Mouse (Mus musculus) forebrain, embryonic 15.5 days (tissue): ENCODE measurements at regions not wholly inside any gene's neighbourhood (a gene's known extent, or its start where the extent isn't known, plus 50 kb on each side); places are given as distances from the start of the nearest gene placed in this dataset.

Source experiments
- ATAC-seq: fragments of 200-750 bp; cut with Nextera tagmentation; replicated peaks from 2 replicates; pipeline ENCODE4 v1.8.0; 2017; ENCODE audit warnings: mild to moderate bottlenecking, moderate TSS enrichment, moderate library complexity
- H3K27ac ChIP-seq: fragments of 300-500 bp; sonication (generic); replicated peaks from 2 replicates; pipeline ENCODE4 v1.5.1; 2015; ENCODE audit warnings: mild to moderate bottlenecking, inconsistent platforms
- H3K27me3 ChIP-seq: fragments of 300-500 bp; sonication (generic); 2 replicates; pipeline ENCODE4 v1.6.1; 2015; ENCODE audit warnings: inconsistent platforms
- H3K36me3 ChIP-seq: fragments of 300-500 bp; sonication (generic); 2 replicates; pipeline ENCODE4 v1.6.1; 2015; ENCODE audit warnings: mild to moderate bottlenecking, inconsistent platforms
- H3K4me1 ChIP-seq: fragments of 300-500 bp; sonication (generic); 2 replicates; pipeline ENCODE4 v1.6.1; 2015; ENCODE audit warnings: inconsistent platforms
- H3K4me2 ChIP-seq: fragments of 300-500 bp; sonication (generic); replicated peaks from 2 replicates; pipeline ENCODE4 v1.6.1; 2015; ENCODE audit warnings: mild to moderate bottlenecking, inconsistent platforms
- H3K4me3 ChIP-seq: fragments of 300-500 bp; sonication (generic); 2 replicates; pipeline ENCODE4 v1.5.1; 2015; ENCODE audit warnings: mild to moderate bottlenecking, inconsistent platforms
- H3K9ac ChIP-seq: fragments of 300-500 bp; sonication (generic); replicated peaks from 2 replicates; pipeline ENCODE4 v1.6.1; 2015; ENCODE audit warnings: mild to moderate bottlenecking, inconsistent platforms
- H3K9me3 ChIP-seq: fragments of 300-500 bp; sonication (generic); 2 replicates; pipeline ENCODE4 v1.6.1; 2016; ENCODE audit warnings: inconsistent platforms
- WGBS: fragments of 180-500 bp; shearing (Covaris S2); methylation state at CpG from one replicate; pipeline ENCODE4 v1.1.7; 2015; ENCODE audit warnings: mixed read lengths; 5-methylcytosine and 5-hydroxymethylcytosine counted together

GRCm38 (mm10) chr13:28560081-28560480 is 302.8 kb downstream of the Gm11361 start:
- H3K4me3 ChIP-seq, result no peak overlapping the region
- H3K4me1 ChIP-seq, result peaks cover 2% of the 10 kb centered on the region; the same call in 1 of the 2 replicates
- no peak for ATAC-seq
- no peak overlapping the region for H3K27ac ChIP-seq
- WGBS, result 60% methylated on average over 2 of the region's 2 CpGs
- H3K9me3 ChIP-seq, result no peaks in the 10 kb centered on the region
- H3K4me2 ChIP-seq, result no peak overlapping the region
- H3K9ac ChIP-seq, result no peak overlapping the region
- no peaks in the 10 kb centered on the region for H3K36me3 ChIP-seq
- no peaks in the 10 kb centered on the region for H3K27me3 ChIP-seq

GRCm38 (mm10) chr13:28557032-28557570 is 299.8 kb downstream of the Gm11361 start:
- H3K27me3 ChIP-seq, result no peaks in the 10 kb centered on the region
- no peaks in the 10 kb centered on the region for H3K36me3 ChIP-seq
- H3K9me3 ChIP-seq, result no peaks in the 10 kb centered on the region
- 91% methylated on average over 4 of the region's 4 CpGs for WGBS
- H3K4me1 ChIP-seq, result peaks cover 31% of the 10 kb centered on the region
- H3K4me3 ChIP-seq, result no peak overlapping the region
- no peak overlapping the region for H3K27ac ChIP-seq
- no peak for ATAC-seq
- H3K9ac ChIP-seq, result no peak overlapping the region
- H3K4me2 ChIP-seq, result no peak overlapping the region

GRCm38 (mm10) chr13:28556385-28556938 is 299.1 kb downstream of the Gm11361 start:
- WGBS, result 89% methylated on average over 5 of the region's 5 CpGs
- Histone ChIP-seq H3K4me3 (no peak overlapping the region), H3K9me3 (no peaks in the 10 kb centered on the region), H3K36me3 (peaks cover 1% of the 10 kb centered on the region; the same call in 1 of the 2 replicates), H3K9ac (no peak overlapping the region), H3K4me1 (peaks cover 32% of the 10 kb centered on the region), H3K27me3 (no peaks in the 10 kb centered on the region), H3K4me2 (no peak overlapping the region), H3K27ac (no peak overlapping the region)
- no peak for ATAC-seq

GRCm38 (mm10) chr13:28554143-28554830 is 297.0 kb downstream of the Gm11361 start:
- Histone ChIP-seq H3K4me3 (no peak overlapping the region), H3K4me1 (peaks cover 32% of the 10 kb centered on the region), H3K9me3 (no peaks in the 10 kb centered on the region), H3K27ac (peak overlapping the region; percentile 73), H3K27me3 (no peaks in the 10 kb centered on the region), H3K36me3 (peaks cover 3% of the 10 kb centered on the region; the same call in 1 of the 2 replicates), H3K4me2 (no peak overlapping the region), H3K9ac (no peak overlapping the region)
- 66% methylated on average over 12 of the region's 12 CpGs for WGBS
- ATAC-seq, result no peak

GRCm38 (mm10) chr13:28552974-28553750 is 295.8 kb downstream of the Gm11361 start:
- H3K4me1 ChIP-seq, result peaks cover 32% of the 10 kb centered on the region
- 25% methylated on average over 10 of the region's 10 CpGs for WGBS

GRCm38 (mm10) chr13:28551555-28551954 is 294.2 kb downstream of the Gm11361 start:
- Histone ChIP-seq H3K4me2 (no peak overlapping the region), H3K27ac (no peak overlapping the region), H3K27me3 (no peaks in the 10 kb centered on the region), H3K9ac (no peak overlapping the region), H3K36me3 (peaks cover 3% of the 10 kb centered on the region; the same call in 1 of the 2 replicates), H3K4me3 (no peak overlapping the region), H3K9me3 (no peaks in the 10 kb centered on the region), H3K4me1 (peaks cover 32% of the 10 kb centered on the region)
- 86% methylated on average over 6 of the region's 6 CpGs for WGBS
- ATAC-seq, result no peak

More at GRCm38 (mm10) chr13:28552974-28553750, 295.8 kb downstream of the Gm11361 start:
- H3K4me3 ChIP-seq, result no peak overlapping the region
- H3K36me3 ChIP-seq, result peaks cover 3% of the 10 kb centered on the region; the same call in 1 of the 2 replicates
- peak; percentile 70 for ATAC-seq
- no peak overlapping the region for H3K4me2 ChIP-seq
- H3K9me3 ChIP-seq, result no peaks in the 10 kb centered on the region
- H3K27me3 ChIP-seq, result no peaks in the 10 kb centered on the region
- H3K9ac ChIP-seq, result no peak overlapping the region
- peak overlapping the region; percentile 73 for H3K27ac ChIP-seq

- Histone ChIP-seq H3K4me2 (no peak overlapping the region), H3K27me3 (no peaks in the 10 kb centered on the region), H3K36me3 (no peaks in the 10 kb centered on the region), H3K27ac (no peak overlapping the region), H3K4me3 (no peak overlapping the region), H3K4me1 (peaks cover 19% of the 10 kb centered on the region), H3K9ac (no peak overlapping the region), H3K9me3 (no peaks in the 10 kb centered on the region)
- 93% methylated on average over 1 of the region's 1 CpGs for WGBS
- peak; percentile 54 for ATAC-seq
These were observed 288.5 kb downstream of the Gm11361 start for GRCm38 (mm10) chr13:28545797-28546196.

GRCm38 (mm10) chr13:28545337-28545736 is 288.0 kb downstream of the Gm11361 start:
- H3K4me2 ChIP-seq, result no peak overlapping the region
- peaks cover 19% of the 10 kb centered on the region for H3K4me1 ChIP-seq
- 0 out of 2 replicates have a peak overlapping the region, but pooled peaks have one; percentile 7 for H3K27ac ChIP-seq
- H3K9me3 ChIP-seq, result no peaks in the 10 kb centered on the region
- H3K36me3 ChIP-seq, result no peaks in the 10 kb centered on the region
- no peak overlapping the region for H3K9ac ChIP-seq
- ATAC-seq, result peak; percentile 47
- no peak overlapping the region for H3K4me3 ChIP-seq
- WGBS, result 49% methylated on average over 2 of the region's 2 CpGs
- H3K27me3 ChIP-seq, result no peaks in the 10 kb centered on the region

GRCm38 (mm10) chr13:28544819-28545180 is 287.5 kb downstream of the Gm11361 start:
- Histone ChIP-seq H3K4me1 (peaks cover 19% of the 10 kb centered on the region), H3K36me3 (no peaks in the 10 kb centered on the region), H3K4me2 (peak overlapping the region; percentile 36; the same call in 1 of the 2 replicates), H3K9ac (no peak overlapping the region), H3K4me3 (no peak overlapping the region), H3K27me3 (no peaks in the 10 kb centered on the region), H3K27ac (peak overlapping the region; percentile 73), H3K9me3 (no peaks in the 10 kb centered on the region)
- 51% methylated on average over 2 of the region's 2 CpGs for WGBS
- no peak for ATAC-seq

GRCm38 (mm10) chr13:28544003-28544818 is 286.9 kb downstream of the Gm11361 start:
- Histone ChIP-seq H3K36me3 (no peaks in the 10 kb centered on the region), H3K27ac (peak overlapping the region; percentile 73), H3K9ac (peak overlapping the region; percentile 26; the same call in 1 of the 2 replicates), H3K4me1 (peaks cover 19% of the 10 kb centered on the region), H3K27me3 (no peaks in the 10 kb centered on the region), H3K4me2 (peak overlapping the region; percentile 36), H3K4me3 (peak overlapping the region; percentile 23), H3K9me3 (no peaks in the 10 kb centered on the region)
- peak; percentile 66 for ATAC-seq
- 11% methylated on average over 15 of the region's 17 CpGs for WGBS

GRCm38 (mm10) chr13:28541607-28542006 is 284.3 kb downstream of the Gm11361 start:
- Histone ChIP-seq H3K36me3 (0 out of 2 replicates have a peak, but pooled peaks cover 3% of the 10 kb centered on the region), H3K4me2 (no peak overlapping the region), H3K4me1 (peaks cover 19% of the 10 kb centered on the region), H3K9me3 (peaks cover 3% of the 10 kb centered on the region; the same call in 1 of the 2 replicates), H3K27me3 (no peaks in the 10 kb centered on the region), H3K27ac (no peak overlapping the region), H3K4me3 (no peak overlapping the region), H3K9ac (no peak overlapping the region)
- 92% methylated on average over 3 of the region's 3 CpGs for WGBS
- ATAC-seq, result no peak
